Mouse (Mus musculus) regulatory T cell (primary cell): ENCODE data around the gene Tiam2.

Source experiments
- in situ Hi-C: fragments of 300-600 bp; cut with MboI, MseI; formaldehyde crosslinking; loops from one replicate; pipeline ENCODE4 v1.15.1; 2025; ENCODE audit warnings: high pct_unique_total_duplicates

The Tiam2 gene

DNA sequence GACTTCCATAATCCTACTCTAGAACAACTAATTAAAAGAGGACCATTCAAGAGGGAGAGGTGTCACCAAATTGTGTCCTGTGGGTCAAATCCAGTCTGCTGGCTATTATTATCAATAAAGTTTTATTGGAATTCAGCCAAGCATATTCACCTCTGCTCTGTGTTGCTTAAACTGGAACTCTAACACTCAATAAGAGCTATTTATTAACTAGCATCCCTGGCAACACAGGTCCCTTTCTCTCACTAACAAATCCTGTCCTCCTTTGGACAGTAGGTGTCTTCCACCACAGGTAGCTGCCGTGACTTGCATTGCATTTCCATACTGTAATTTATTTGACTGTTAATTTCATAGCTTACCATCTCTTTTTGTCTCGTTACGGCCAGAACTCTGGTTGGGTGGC, 169.7 kb downstream of the Tiam2 start:
- in situ Hi-C loops = no loop called here

DNA sequence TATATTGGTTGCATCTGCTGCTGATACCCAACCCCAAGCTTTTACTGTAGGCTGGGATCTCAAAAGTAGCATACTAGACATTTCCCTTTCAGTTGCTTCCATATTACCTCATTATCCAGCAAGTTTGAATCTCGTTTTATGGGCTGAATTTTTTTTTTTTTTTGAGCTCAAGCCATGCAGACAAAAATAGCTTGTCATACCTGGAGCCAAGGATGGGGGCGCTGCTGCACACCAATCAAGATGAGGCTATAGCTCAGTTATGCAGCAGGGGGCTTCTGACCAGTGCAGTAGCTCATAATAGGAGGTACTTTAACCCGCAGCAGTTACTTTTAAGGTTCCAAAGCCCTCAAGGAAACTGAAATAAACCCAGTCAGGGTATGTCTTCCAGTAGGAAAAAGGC, 171.7 kb downstream of the Tiam2 start:
- in situ Hi-C loops = no loop called here

- in situ Hi-C loops = no loop called here
Measured at GRCm38 (mm10) chr17:3498580-3498979, 172.2 kb downstream of the Tiam2 start.

- in situ Hi-C loops = no loop called here
Measured at GRCm38 (mm10) chr17:3499468-3499867, 173.1 kb downstream of the Tiam2 start.

- in situ Hi-C loops = no loop called here
Measured at GRCm38 (mm10) chr17:3500076-3500475, 173.7 kb downstream of the Tiam2 start.

- in situ Hi-C loops = no loop called here
Measured at GRCm38 (mm10) chr17:3500936-3501335, 174.6 kb downstream of the Tiam2 start.

DNA sequence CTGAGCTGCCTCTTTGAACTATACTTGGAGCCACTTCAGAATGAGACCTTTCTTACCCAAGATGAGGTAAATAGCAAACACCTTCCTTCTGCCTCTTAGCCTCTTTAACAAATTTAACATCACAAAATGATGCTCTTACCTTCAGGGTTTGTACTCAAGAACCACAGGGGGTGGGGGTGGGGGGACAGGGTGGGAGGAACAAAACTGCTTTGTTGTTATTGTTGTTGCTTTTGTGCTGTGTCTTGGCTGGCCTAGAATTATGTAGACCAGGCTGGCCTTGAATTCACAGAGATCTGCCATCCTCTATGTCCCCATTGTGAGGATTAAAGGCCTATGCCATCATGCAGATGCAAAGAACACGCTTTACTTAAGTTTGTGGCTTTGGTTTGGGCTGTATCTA, 179.3 kb downstream of the Tiam2 start:
- in situ Hi-C loops = no loop called here

GRCm38 (mm10) chr17:3506508-3506907, 180.1 kb downstream of the Tiam2 start:
- in situ Hi-C loops = no loop called here

GRCm38 (mm10) chr17:3509841-3510240, 183.5 kb downstream of the Tiam2 start:
- in situ Hi-C loops = no loop called here

GRCm38 (mm10) chr17:3514316-3514715, 187.9 kb downstream of the Tiam2 start:
- in situ Hi-C loops = no loop called here

DNA sequence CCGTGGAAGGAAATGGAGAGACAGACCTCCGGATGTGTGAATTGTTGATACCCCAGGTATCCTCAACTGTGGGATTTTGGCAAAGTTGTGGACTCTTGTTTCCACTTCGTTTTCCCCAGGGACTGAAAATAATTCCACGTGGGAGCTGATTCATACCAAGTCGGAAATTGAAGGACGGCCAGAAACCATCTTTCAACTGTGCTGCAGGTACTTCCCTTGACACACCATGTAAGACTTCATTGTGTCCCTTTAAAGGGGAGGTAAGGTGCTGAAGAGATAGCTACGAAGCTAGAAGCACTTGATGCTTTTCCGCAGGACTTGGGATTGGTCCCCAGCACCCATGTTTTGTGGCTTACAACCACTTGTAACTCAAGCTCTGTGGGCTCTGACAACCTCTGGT, 189.5 kb downstream of the Tiam2 start:
- in situ Hi-C loops = no loop called here

DNA sequence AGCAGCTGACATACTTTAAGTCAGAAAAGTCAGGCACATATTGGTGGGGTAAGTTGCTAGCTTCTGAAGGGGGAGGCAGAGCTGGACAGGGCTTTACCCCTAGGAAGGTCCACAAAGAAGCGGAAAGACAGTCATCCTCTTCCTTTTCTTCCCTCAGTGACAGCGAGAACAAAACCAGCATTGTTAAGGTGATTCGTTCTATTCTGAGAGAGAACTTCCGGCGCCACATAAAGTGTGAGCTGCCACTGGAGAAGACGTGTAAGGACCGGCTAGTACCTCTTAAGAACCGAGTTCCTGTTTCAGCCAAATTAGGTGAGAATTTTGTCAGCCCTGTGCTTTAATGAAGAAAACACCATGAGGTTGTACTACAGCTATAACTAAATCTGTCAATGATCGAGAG, 190.0 kb downstream of the Tiam2 start:
- in situ Hi-C loops = no loop called here

DNA sequence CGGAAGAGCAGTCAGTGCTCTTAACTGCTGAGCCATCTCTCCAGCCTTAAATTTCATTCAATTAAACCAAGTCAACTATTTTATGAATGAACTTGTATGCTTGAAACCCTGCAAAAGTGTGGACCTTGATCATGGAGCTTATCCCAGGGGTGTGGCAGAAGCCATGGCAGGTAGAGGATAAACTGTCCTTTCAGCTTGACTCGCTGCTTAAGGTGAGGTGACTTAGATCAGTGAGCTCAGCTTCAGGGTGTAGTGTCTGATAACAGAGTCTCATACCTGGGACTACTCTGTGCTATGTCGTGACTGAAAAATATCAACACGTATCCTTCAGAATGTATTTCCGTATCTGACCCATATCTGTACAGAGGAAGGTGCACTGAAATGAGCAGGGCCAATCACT, 194.0 kb downstream of the Tiam2 start:
- in situ Hi-C loops = no loop called here

- in situ Hi-C loops = no loop called here
Measured at GRCm38 (mm10) chr17:3527841-3528471, 201.6 kb downstream of the Tiam2 start.

DNA sequence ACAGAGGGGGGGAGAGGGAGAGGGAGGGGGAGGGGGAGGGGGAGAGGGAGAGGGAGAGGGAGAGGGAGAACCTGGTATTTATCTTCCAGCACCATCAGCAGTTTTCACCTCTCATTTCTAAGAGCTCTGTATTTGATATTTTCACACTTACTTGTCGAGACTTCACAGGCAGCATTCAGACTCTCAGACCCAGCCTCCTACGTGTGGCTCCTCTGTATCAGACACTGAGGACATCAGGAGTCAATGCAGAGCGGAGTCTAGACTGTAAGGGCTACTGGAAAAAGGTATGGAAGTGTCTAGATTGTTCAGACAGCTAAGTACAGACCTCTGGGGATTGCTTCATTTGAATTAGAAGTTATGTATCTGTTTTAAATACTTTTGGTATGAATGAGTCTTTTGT, 203.2 kb downstream of the Tiam2 start:
- in situ Hi-C loops = no loop called here

GRCm38 (mm10) chr17:3530549-3530948, 204.2 kb downstream of the Tiam2 start:
- in situ Hi-C loops = loop anchor here (5.0 kb wide), 1 partner anchor 473 kb away; no protein-coding TSS in a partner anchor

DNA sequence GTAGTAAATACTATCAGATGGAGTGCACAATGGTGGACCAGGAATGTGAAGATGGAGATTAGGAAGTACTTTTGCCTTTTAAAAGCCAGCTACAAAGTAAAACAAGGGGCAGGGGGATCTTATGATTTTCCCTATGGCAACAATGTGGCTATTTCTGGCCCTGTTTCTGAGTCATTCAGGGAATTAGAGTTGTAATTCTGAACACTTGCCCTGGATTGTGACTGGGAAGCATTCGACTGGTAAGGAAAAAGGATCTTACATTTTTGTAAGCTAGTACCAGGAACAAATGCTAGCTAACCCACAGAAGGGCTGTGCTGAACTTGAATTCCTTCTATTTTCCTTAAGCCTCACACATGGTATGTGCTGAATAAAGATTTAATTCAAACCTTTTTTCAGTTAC, 205.3 kb downstream of the Tiam2 start:
- in situ Hi-C loops = loop anchor here (5.0 kb wide), 1 partner anchor 474 kb away; no protein-coding TSS in a partner anchor

- in situ Hi-C loops = loop anchor here (5.0 kb wide), 1 partner anchor 475 kb away; no protein-coding TSS in a partner anchor
Measured at GRCm38 (mm10) chr17:3532254-3532653, 205.9 kb downstream of the Tiam2 start, which contains the start of gene Cldn20. TSS of gene Cldn20 (plus strand) at chr17:3532554.

DNA sequence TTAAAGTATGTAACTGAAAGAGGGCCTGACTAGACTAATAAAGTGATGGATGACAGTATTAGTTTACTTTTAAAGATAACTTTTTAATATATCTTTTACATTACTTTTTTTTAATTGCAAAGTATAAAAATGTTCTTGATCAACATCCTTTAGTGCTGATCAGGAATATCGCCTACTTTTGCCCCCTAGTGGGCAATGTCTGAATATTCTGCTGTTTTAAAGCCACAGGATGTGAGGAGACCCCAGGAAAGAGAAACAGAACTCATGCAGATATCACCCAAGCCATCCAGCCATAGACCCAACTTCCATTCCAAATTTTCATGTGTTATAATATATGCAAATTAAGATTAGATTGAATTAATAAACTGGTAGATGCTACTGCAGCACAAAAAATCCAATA, 207.1 kb downstream of the Tiam2 start:
- in situ Hi-C loops = loop anchor here (5.0 kb wide), 1 partner anchor 476 kb away; no protein-coding TSS in a partner anchor

- in situ Hi-C loops = no loop called here
Measured at GRCm38 (mm10) chr17:3540304-3540703, 213.9 kb downstream of the Tiam2 start.

- in situ Hi-C loops = no loop called here
Measured at GRCm38 (mm10) chr17:3541033-3541432, 214.7 kb downstream of the Tiam2 start.

DNA sequence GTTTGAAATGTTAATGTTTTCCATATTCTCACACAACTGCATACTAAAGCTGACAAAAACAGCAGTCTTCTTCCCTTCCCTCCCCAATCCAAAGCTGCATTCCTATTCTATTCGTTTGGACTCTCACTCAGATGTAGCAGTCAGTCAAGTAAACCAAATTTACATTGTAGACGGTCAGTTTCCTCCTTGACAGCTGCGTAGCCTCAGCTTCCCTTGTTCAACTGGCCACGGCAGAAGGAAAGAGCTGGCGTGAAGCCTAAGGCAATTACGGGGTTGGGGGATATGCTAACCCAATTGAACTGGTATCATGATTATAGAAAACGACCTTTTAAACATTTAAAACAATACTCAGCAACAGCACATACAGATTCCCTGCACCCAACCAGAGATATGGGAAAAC, 221.4 kb downstream of the Tiam2 start:
- in situ Hi-C loops = no loop called here

DNA sequence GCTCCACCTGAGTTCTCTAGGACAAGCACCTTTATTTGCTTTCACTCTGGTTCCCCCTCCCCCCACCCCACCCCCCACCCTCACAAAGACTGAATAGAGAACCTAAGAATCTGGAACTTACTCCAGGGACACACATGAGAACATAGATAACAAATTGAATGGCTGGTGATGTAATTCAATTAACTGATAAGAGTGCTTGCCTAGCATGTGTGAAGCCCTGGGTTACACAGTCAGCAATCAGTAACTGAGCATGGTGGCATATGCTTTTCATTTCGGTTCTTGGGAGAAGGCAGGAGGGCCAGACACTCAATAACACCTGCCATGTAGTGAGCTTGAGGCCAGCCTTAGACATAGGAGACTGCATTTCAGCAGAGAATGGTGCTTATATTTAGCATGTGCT, 229.9 kb downstream of the Tiam2 start:
- in situ Hi-C loops = no loop called here
